Mouse (Mus musculus): ENCODE results near the gene Zfp551. TPM values are rescaled to one million over a fixed set of nuclear protein-coding genes. Genes with fewer than 3 reads are reported as not detected.

Zfp551 gene
- polyA plus RNA-seq (2017; shearing (Covaris generic)), result 3.1 TPM

GRCm38 (mm10) chr7:12422245-12422849 lies at the start of gene Zfp551:
Gene Zfp551, minus strand, starts transcription at chr7:12422751.

GRCm38 (mm10) chr7:12369173-12369572 lies 53.4 kb downstream of the Zfp551 start, which contains the start of gene Vmn1r84:
Gene Vmn1r84, minus strand, starts transcription at chr7:12369273.

Other genes starting within 250 kb of the Zfp551 start
- gene Vmn1r80, start 233.5 kb downstream of the Zfp551 start, polyA plus RNA-seq (2017; shearing (Covaris generic)), result not detected
- not detected for gene Vmn1r81, start 154.5 kb downstream of the Zfp551 start, polyA plus RNA-seq (2017; shearing (Covaris generic))
- gene Vmn1r82, start 122.3 kb downstream of the Zfp551 start, polyA plus RNA-seq (2017; shearing (Covaris generic)), result not detected
- gene Vmn1r83, start 93.3 kb downstream of the Zfp551 start, polyA plus RNA-seq (2017; shearing (Covaris generic)), result not detected
- not detected for gene Vmn1r84, start 53.5 kb downstream of the Zfp551 start, polyA plus RNA-seq (2017; shearing (Covaris generic))
- 10.4 TPM for gene Zfp606, start 55.5 kb upstream of the Zfp551 start, polyA plus RNA-seq (2017; shearing (Covaris generic))
- gene 2900092C05Rik, start 89.8 kb upstream of the Zfp551 start, polyA plus RNA-seq (2017; shearing (Covaris generic)), result not detected
- 0.02 TPM for gene Vmn2r53, start 186.0 kb upstream of the Zfp551 start, polyA plus RNA-seq (2017; shearing (Covaris generic))
- gene Vmn2r54, start 217.6 kb upstream of the Zfp551 start, polyA plus RNA-seq (2017; shearing (Covaris generic)), result not detected

Data from activated CD4-positive, CD25-positive, alpha-beta regulatory T cell, adult 9 weeks (primary cell).